Mouse (Mus musculus): ENCODE measurements around the gene Fes. TPM values are rescaled to one million over a fixed set of nuclear protein-coding genes. Genes with fewer than 3 reads are reported as not detected.
A peak's percentile ranks its signal among the peaks of the same experiment; 100 is the strongest.

Gene Fes
- polyA plus RNA-seq, 1 experiment from 2014 or later = 5.6 TPM

- POLR2A ChIA-PET = interaction anchor here (0.8 kb wide), 1 partner anchor 31 kb away, joined by 3 read pairs; no protein-coding TSS in a partner anchor
- CTCF ChIA-PET = interaction anchor here (1.1 to 1.6 kb wide), 6 partner anchors 9 to 116 kb away, joined by 3 to 7 read pairs (median 4); partner anchors contain the start of gene Hddc3
- in situ Hi-C loops (cut with MboI; ENCODE audit: low pct_unique_long_range_greater_than_20kb) = no loop called here
- H3K27me3 ChIP-seq = no peaks in the 10 kb centered on the region
- TF ChIP-seq CTCF (IDR thresholded peaks at IDR 0.05) = no peak
- ATAC-seq (peak; percentile 45), DNase-seq (ENCODE audit: low read depth, low spot score) (no peak)
These were observed 17.1 kb downstream of the Fes start for GRCm38 (mm10) chr7:80370649-80371040.

- DNase-seq (ENCODE audit: low read depth, low spot score) (no peak), ATAC-seq (no peak)
- POLR2A ChIA-PET = interaction anchor here (0.6 to 0.8 kb wide), 2 partner anchors 30 to 1429 kb away, joined by 3 to 4 read pairs; no protein-coding TSS in a partner anchor
- no peak for TF ChIP-seq CTCF (IDR thresholded peaks at IDR 0.05)
- H3K27me3 ChIP-seq = no peaks in the 10 kb centered on the region
- CTCF ChIA-PET = interaction anchor here (0.8 to 1.6 kb wide), 7 partner anchors 10 to 116 kb away, joined by 3 to 7 read pairs (median 4); partner anchors contain the start of gene Hddc3
- in situ Hi-C loops (cut with MboI; ENCODE audit: low pct_unique_long_range_greater_than_20kb) = no loop called here
These were observed 17.7 kb downstream of the Fes start for GRCm38 (mm10) chr7:80369967-80370431.

GRCm38 (mm10) chr7:80369461-80369860 lies 18.3 kb downstream of the Fes start:
- no peak for DNase-seq (ENCODE audit: low read depth, low spot score)
- no peak for TF ChIP-seq CTCF (IDR thresholded peaks at IDR 0.05)
- no peak for ATAC-seq
- H3K27me3 ChIP-seq = no peaks in the 10 kb centered on the region
- ChIA-PET POLR2A (interaction anchor here (0.6 kb wide), 1 partner anchor 1430 kb away, joined by 4 read pairs; no protein-coding TSS in a partner anchor), CTCF (interaction anchor here (0.8 to 1.6 kb wide), 5 partner anchors 12 to 117 kb away, joined by 3 to 5 read pairs (median 4); no protein-coding TSS in a partner anchor)
- in situ Hi-C loops (cut with MboI; ENCODE audit: low pct_unique_long_range_greater_than_20kb) = no loop called here

- DNase-seq (ENCODE audit: low read depth, low spot score) (no peak), ATAC-seq (no peak)
- CTCF ChIA-PET = interaction anchor here (0.8 kb wide), 1 partner anchor 57 kb away, joined by 3 read pairs; no protein-coding TSS in a partner anchor
These were observed 18.9 kb downstream of the Fes start for GRCm38 (mm10) chr7:80368635-80369421.

GRCm38 (mm10) chr7:80368009-80368408 lies 19.7 kb downstream of the Fes start:
- ChIA-PET CTCF (interaction anchor here (4.2 kb wide), 1 partner anchor 26 kb away, joined by 20 read pairs; the partner anchor contains the start of genes Hddc3 and Unc45a), POLR2A (no interaction called here)
- DNase-seq (ENCODE audit: low read depth, low spot score) (no peak), ATAC-seq (no peak)
- TF ChIP-seq CTCF (IDR thresholded peaks at IDR 0.05) = no peak
- H3K27me3 ChIP-seq = no peaks in the 10 kb centered on the region
- in situ Hi-C loops (cut with MboI; ENCODE audit: low pct_unique_long_range_greater_than_20kb) = no loop called here

More at GRCm38 (mm10) chr7:80368635-80369421, 18.9 kb downstream of the Fes start:
- TF ChIP-seq CTCF (IDR thresholded peaks at IDR 0.05) = no peak
- POLR2A ChIA-PET = interaction anchor here (0.6 kb wide), 1 partner anchor 165 kb away, joined by 4 read pairs; no protein-coding TSS in a partner anchor
- in situ Hi-C loops (cut with MboI; ENCODE audit: low pct_unique_long_range_greater_than_20kb) = no loop called here
- H3K27me3 ChIP-seq = no peaks in the 10 kb centered on the region

- POLR2A ChIA-PET = interaction anchor here (1.5 kb wide), 1 partner anchor 11 kb away, joined by 3 read pairs; no protein-coding TSS in a partner anchor
- in situ Hi-C loops (cut with MboI; ENCODE audit: low pct_unique_long_range_greater_than_20kb) = no loop called here
- CTCF ChIA-PET = interaction anchor here (1.2 to 4.2 kb wide), 2 partner anchors 10 to 25 kb away, joined by 3 to 20 read pairs; partner anchors contain the start of genes Hddc3 and Unc45a
- no peak for TF ChIP-seq CTCF (IDR thresholded peaks at IDR 0.05)
- ATAC-seq = no peak
- H3K27me3 ChIP-seq = no peaks in the 10 kb centered on the region
- no peak for DNase-seq (ENCODE audit: low read depth, low spot score)
These were observed 20.5 kb downstream of the Fes start for GRCm38 (mm10) chr7:80367232-80367631.

- in situ Hi-C loops (cut with MboI; ENCODE audit: low pct_unique_long_range_greater_than_20kb) = no loop called here
- no peak for ATAC-seq
- H3K27me3 ChIP-seq = no peaks in the 10 kb centered on the region
- DNase-seq (ENCODE audit: low read depth, low spot score) = no peak
- ChIA-PET POLR2A (no interaction called here), CTCF (interaction anchor here (1.3 to 4.2 kb wide), 2 partner anchors 9 to 24 kb away, joined by 3 to 20 read pairs; partner anchors contain the start of genes Hddc3 and Unc45a)
- no peak for TF ChIP-seq CTCF (IDR thresholded peaks at IDR 0.05)
These were observed 22.0 kb downstream of the Fes start for GRCm38 (mm10) chr7:80365759-80366158.

GRCm38 (mm10) chr7:80360435-80360834 lies 27.3 kb downstream of the Fes start:
- ChIA-PET POLR2A (no interaction called here), CTCF (no interaction called here)
- in situ Hi-C loops (cut with MboI; ENCODE audit: low pct_unique_long_range_greater_than_20kb) = no loop called here
- H3K27me3 ChIP-seq = no peaks in the 10 kb centered on the region
- ATAC-seq = no peak
- no peak for DNase-seq (ENCODE audit: low read depth, low spot score)
- TF ChIP-seq CTCF (IDR thresholded peaks at IDR 0.05) = no peak

GRCm38 (mm10) chr7:80358039-80358438 lies 29.7 kb downstream of the Fes start:
- POLR2A ChIA-PET = interaction anchor here (0.9 kb wide), 1 partner anchor 243 kb away, joined by 3 read pairs; the partner anchor contains the start of gene Idh2
- in situ Hi-C loops (cut with MboI; ENCODE audit: low pct_unique_long_range_greater_than_20kb) = no loop called here
- CTCF ChIA-PET = interaction anchor here (1.3 to 1.6 kb wide), 2 partner anchors 12 to 15 kb away, joined by 4 to 5 read pairs; partner anchors contain the start of gene Hddc3
- ATAC-seq (no peak), DNase-seq (ENCODE audit: low read depth, low spot score) (no peak)
- TF ChIP-seq CTCF (IDR thresholded peaks at IDR 0.05) = no peak
- no peaks in the 10 kb centered on the region for H3K27me3 ChIP-seq

GRCm38 (mm10) chr7:80357156-80357555 lies 30.6 kb downstream of the Fes start:
- CTCF ChIA-PET = interaction anchor here (1.3 to 1.6 kb wide), 3 partner anchors 8 to 14 kb away, joined by 3 to 5 read pairs (median 4); partner anchors contain the start of gene Hddc3
- no peak for DNase-seq (ENCODE audit: low read depth, low spot score)
- no peaks in the 10 kb centered on the region for H3K27me3 ChIP-seq
- POLR2A ChIA-PET = no interaction called here
- no peak for TF ChIP-seq CTCF (IDR thresholded peaks at IDR 0.05)
- no peak for ATAC-seq
- in situ Hi-C loops (cut with MboI; ENCODE audit: low pct_unique_long_range_greater_than_20kb) = no loop called here

All from Patski (cell line).